Mouse (Mus musculus): ENCODE measurements at regions not wholly inside any gene's neighbourhood (a gene's known extent, or its start where the extent isn't known, plus 50 kb on each side); places are given as distances from the start of the nearest gene placed in this dataset.

DNA sequence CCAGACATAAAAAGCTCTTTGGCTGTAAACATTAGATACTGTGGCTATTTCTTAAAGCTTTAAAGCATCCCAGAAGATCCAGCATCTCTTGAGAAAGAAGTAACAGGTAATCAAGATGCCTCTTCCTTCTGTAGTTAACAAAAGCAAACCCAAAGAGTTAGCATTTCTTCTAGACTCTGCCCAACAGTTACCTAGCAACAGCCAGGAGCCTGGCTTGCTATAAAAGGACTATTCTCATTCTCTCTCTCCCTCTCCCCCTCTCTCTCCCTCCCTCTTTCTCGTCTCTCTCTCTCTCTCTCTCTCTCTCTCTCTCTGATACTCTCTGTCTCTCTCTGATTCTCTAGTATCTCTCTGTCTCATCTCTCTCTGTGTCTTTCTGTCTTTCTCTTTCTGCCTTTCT is 157.4 kb downstream of the Phf3 start:
- no peak for ATAC-seq
- no peak for DNase-seq
- WGBS (ENCODE audit: insufficient replicate concordance) = 54% methylated on average over 1 of the region's 1 CpGs
- Histone ChIP-seq H3K4me2 (ENCODE audit: low read depth, low read length) (no peak overlapping the region), H3K4me3 (ENCODE audit: low read depth, low read length) (no peak overlapping the region), H3K9ac (replicated peaks) (no peak overlapping the region), H3K27ac (ENCODE audit: low read depth) (no peak overlapping the region), H3K4me1 (ENCODE audit: insufficient read depth) (no peaks in the 10 kb centered on the region), H3K36me3 (replicated peaks; ENCODE audit: insufficient read depth, low read length) (no peaks in the 10 kb centered on the region), H3K9me3 (ENCODE audit: low read length) (no peaks in the 10 kb centered on the region), H3K27me3 (ENCODE audit: insufficient read depth, low read length) (no peaks in the 10 kb centered on the region)
- TF ChIP-seq CTCF (IDR thresholded peaks at IDR 0.05; ENCODE audit: low read depth) = no peak
- no peak for TF ChIP-seq EP300 (IDR thresholded peaks at IDR 0.05; ENCODE audit: low read depth)

GRCm38 (mm10) chr1:30701116-30701515 is 172.6 kb downstream of the Phf3 start:
- 75% methylated on average over 3 of the region's 3 CpGs for WGBS (ENCODE audit: insufficient replicate concordance)
- H3K4me3 ChIP-seq (ENCODE audit: low read depth, low read length) = no peak overlapping the region
- H3K4me1 ChIP-seq (ENCODE audit: insufficient read depth) = no peaks in the 10 kb centered on the region
- H3K4me2 ChIP-seq (ENCODE audit: low read depth, low read length) = no peak overlapping the region
- DNase-seq = no peak
- no peak for ATAC-seq
- H3K27ac ChIP-seq (ENCODE audit: low read depth) = no peak overlapping the region
- no peaks in the 10 kb centered on the region for H3K9me3 ChIP-seq (ENCODE audit: low read length)
- no peaks in the 10 kb centered on the region for H3K36me3 ChIP-seq (replicated peaks; ENCODE audit: insufficient read depth, low read length)
- no peaks in the 10 kb centered on the region for H3K27me3 ChIP-seq (ENCODE audit: insufficient read depth, low read length)
- H3K9ac ChIP-seq (replicated peaks) = no peak overlapping the region
- no peak for TF ChIP-seq EP300 (IDR thresholded peaks at IDR 0.05; ENCODE audit: low read depth)
- TF ChIP-seq CTCF (IDR thresholded peaks at IDR 0.05; ENCODE audit: low read depth) = no peak

DNA sequence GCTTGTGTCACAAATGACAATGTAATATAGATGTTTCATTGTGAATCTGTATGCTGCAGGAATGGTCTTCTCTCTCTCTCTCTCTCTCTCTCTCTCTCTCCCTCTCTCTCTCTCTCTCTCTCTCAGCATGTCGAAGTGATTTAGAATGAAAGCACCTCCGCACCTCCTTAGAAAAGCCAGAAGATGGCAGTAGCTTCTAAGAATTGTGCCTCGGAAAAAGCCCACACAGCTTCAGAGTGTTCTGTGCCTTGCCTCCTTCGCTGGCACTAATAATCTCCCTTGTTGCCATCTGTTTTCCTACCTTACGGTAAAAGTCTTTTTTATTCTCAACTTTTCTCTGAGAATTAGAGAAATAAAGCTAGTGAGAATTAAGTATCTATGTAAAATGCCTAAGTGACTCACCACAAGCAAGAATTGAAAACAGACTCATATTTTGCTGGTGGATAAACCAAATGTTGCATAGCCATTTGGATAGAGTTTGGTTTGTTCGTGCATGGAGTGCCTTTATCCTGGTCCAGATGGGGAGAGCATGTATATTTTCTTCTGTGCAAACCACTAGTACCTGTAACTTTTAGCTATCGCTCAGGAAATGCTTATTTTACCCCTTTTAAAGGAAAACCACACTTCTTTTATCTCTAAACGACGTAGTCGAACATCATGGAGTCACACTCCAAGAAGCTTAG is 173.2 kb downstream of the Phf3 start:
- H3K36me3 ChIP-seq (replicated peaks; ENCODE audit: insufficient read depth, low read length) = no peaks in the 10 kb centered on the region
- TF ChIP-seq EP300 (IDR thresholded peaks at IDR 0.05; ENCODE audit: low read depth) = no peak
- TF ChIP-seq CTCF (IDR thresholded peaks at IDR 0.05; ENCODE audit: low read depth) = peak; percentile 23; the same call in 1 of the 2 replicates
- no peak overlapping the region for H3K27ac ChIP-seq (ENCODE audit: low read depth)
- H3K9ac ChIP-seq (replicated peaks) = no peak overlapping the region
- ATAC-seq (no peak), DNase-seq (no peak)
- no peaks in the 10 kb centered on the region for H3K4me1 ChIP-seq (ENCODE audit: insufficient read depth)
- no peak overlapping the region for H3K4me2 ChIP-seq (ENCODE audit: low read depth, low read length)
- WGBS (ENCODE audit: insufficient replicate concordance) = 48% methylated on average over 10 of the region's 10 CpGs
- H3K9me3 ChIP-seq (ENCODE audit: low read length) = no peaks in the 10 kb centered on the region
- no peaks in the 10 kb centered on the region for H3K27me3 ChIP-seq (ENCODE audit: insufficient read depth, low read length)
- no peak overlapping the region for H3K4me3 ChIP-seq (ENCODE audit: low read depth, low read length)

- Histone ChIP-seq H3K4me1 (ENCODE audit: insufficient read depth) (no peaks in the 10 kb centered on the region), H3K4me2 (ENCODE audit: low read depth, low read length) (no peak overlapping the region), H3K36me3 (replicated peaks; ENCODE audit: insufficient read depth, low read length) (no peaks in the 10 kb centered on the region), H3K9me3 (ENCODE audit: low read length) (no peaks in the 10 kb centered on the region), H3K4me3 (ENCODE audit: low read depth, low read length) (no peak overlapping the region), H3K27ac (ENCODE audit: low read depth) (no peak overlapping the region), H3K9ac (replicated peaks) (no peak overlapping the region), H3K27me3 (ENCODE audit: insufficient read depth, low read length) (no peaks in the 10 kb centered on the region)
- no peak for ATAC-seq
- no peak for DNase-seq
- TF ChIP-seq CTCF (IDR thresholded peaks at IDR 0.05; ENCODE audit: low read depth) = no peak
These were observed 177.4 kb downstream of the Phf3 start for GRCm38 (mm10) chr1:30696342-30696741.

- DNase-seq (no peak), ATAC-seq (no peak)
- no peaks in the 10 kb centered on the region for H3K9me3 ChIP-seq (ENCODE audit: low read length)
- no peak overlapping the region for H3K4me3 ChIP-seq (ENCODE audit: low read depth, low read length)
- H3K4me2 ChIP-seq (ENCODE audit: low read depth, low read length) = no peak overlapping the region
- WGBS (ENCODE audit: insufficient replicate concordance) = 79% methylated on average over 3 of the region's 3 CpGs
- H3K9ac ChIP-seq (replicated peaks) = no peak overlapping the region
- no peak for TF ChIP-seq CTCF (IDR thresholded peaks at IDR 0.05; ENCODE audit: low read depth)
- TF ChIP-seq EP300 (IDR thresholded peaks at IDR 0.05; ENCODE audit: low read depth) = no peak
- no peaks in the 10 kb centered on the region for H3K27me3 ChIP-seq (ENCODE audit: insufficient read depth, low read length)
- no peak overlapping the region for H3K27ac ChIP-seq (ENCODE audit: low read depth)
- H3K4me1 ChIP-seq (ENCODE audit: insufficient read depth) = no peaks in the 10 kb centered on the region
- H3K36me3 ChIP-seq (replicated peaks; ENCODE audit: insufficient read depth, low read length) = no peaks in the 10 kb centered on the region
These were observed 188.4 kb downstream of the Phf3 start for GRCm38 (mm10) chr1:30685318-30685717.

DNA sequence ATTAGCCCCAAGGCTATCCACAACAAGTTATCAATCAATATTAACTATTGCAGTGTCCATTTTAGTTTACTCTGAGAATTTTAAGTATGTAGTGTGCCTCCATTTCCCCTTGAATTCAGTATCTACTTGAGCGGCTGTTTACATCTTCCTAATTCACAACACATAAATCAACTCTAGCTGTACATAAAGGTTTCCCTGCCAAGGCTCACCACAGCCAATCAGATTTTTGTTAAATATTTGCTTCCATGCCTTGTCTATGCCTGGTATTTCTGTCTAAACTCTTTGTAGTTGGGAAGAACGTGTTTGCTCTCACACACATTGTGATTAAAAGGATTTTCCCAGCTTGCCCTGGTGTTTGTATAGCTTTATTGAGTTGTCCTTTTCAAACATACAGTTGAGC is 189.8 kb downstream of the Phf3 start:
- Histone ChIP-seq H3K36me3 (replicated peaks; ENCODE audit: insufficient read depth, low read length) (no peaks in the 10 kb centered on the region), H3K4me2 (ENCODE audit: low read depth, low read length) (no peak overlapping the region), H3K4me3 (ENCODE audit: low read depth, low read length) (no peak overlapping the region), H3K27ac (ENCODE audit: low read depth) (no peak overlapping the region), H3K9ac (replicated peaks) (no peak overlapping the region), H3K4me1 (ENCODE audit: insufficient read depth) (no peaks in the 10 kb centered on the region), H3K27me3 (ENCODE audit: insufficient read depth, low read length) (no peaks in the 10 kb centered on the region), H3K9me3 (ENCODE audit: low read length) (no peaks in the 10 kb centered on the region)
- ATAC-seq (no peak), DNase-seq (no peak)
- TF ChIP-seq CTCF (IDR thresholded peaks at IDR 0.05; ENCODE audit: low read depth) (no peak), EP300 (IDR thresholded peaks at IDR 0.05; ENCODE audit: low read depth) (no peak)
- 50% methylated on average over 2 of the region's 2 CpGs for WGBS (ENCODE audit: insufficient replicate concordance)

DNA sequence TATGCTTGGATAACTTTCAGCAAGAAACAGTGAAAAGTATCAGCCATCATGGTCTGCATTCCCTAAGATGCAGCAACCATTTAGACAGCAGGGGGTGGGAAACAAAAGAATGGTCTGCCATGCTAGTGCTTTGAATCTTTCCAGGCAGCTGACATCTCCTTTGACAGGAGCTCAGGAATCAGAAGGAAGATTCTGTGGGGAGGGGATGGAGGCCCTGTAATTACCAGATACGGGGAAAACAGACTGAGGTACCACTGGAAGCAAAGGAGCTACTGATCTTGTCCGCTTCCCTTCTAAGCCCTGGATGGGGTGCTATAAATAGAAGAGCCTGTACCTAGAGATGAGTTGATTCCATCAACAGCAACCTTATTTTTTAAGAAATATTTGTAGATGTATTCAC is 233.9 kb downstream of the Phf3 start:
- Histone ChIP-seq H3K4me2 (ENCODE audit: low read depth, low read length) (no peak overlapping the region), H3K4me3 (ENCODE audit: low read depth, low read length) (no peak overlapping the region), H3K36me3 (replicated peaks; ENCODE audit: insufficient read depth, low read length) (no peaks in the 10 kb centered on the region), H3K27ac (ENCODE audit: low read depth) (no peak overlapping the region), H3K27me3 (ENCODE audit: insufficient read depth, low read length) (no peaks in the 10 kb centered on the region), H3K4me1 (ENCODE audit: insufficient read depth) (no peaks in the 10 kb centered on the region), H3K9ac (replicated peaks) (no peak overlapping the region), H3K9me3 (ENCODE audit: low read length) (no peaks in the 10 kb centered on the region)
- DNase-seq (no peak), ATAC-seq (no peak)
- 70% methylated on average over 2 of the region's 2 CpGs for WGBS (ENCODE audit: insufficient replicate concordance)
- TF ChIP-seq CTCF (IDR thresholded peaks at IDR 0.05; ENCODE audit: low read depth) (no peak), EP300 (IDR thresholded peaks at IDR 0.05; ENCODE audit: low read depth) (no peak)

Data from liver, postnatal 0 days (tissue).